Mouse (Mus musculus) liver, adult 2 months (tissue): ENCODE data around the gene Cyb5r1.
"Not testable (repeated sequence)": the region's sequence is repeated elsewhere in the genome, so short reads cannot be mapped to it uniquely, and the experiment has no call there.

ENCODE experiments used
- CTCF ChIP-seq: fragments of 200-500 bp; IDR thresholded peaks from 2 replicates; pipeline ENCODE4 v1.5.1; 2011; ENCODE audit warnings: low read depth, low read length, control low read depth
- POLR2A ChIP-seq: fragments of 200-500 bp; IDR thresholded peaks from 2 replicates; pipeline ENCODE4 v1.6.1; 2011; ENCODE audit warnings: low read length, control low read depth; ENCODE audit not compliant: insufficient read depth; ENCODE audit errors: extremely low read depth

DNA sequence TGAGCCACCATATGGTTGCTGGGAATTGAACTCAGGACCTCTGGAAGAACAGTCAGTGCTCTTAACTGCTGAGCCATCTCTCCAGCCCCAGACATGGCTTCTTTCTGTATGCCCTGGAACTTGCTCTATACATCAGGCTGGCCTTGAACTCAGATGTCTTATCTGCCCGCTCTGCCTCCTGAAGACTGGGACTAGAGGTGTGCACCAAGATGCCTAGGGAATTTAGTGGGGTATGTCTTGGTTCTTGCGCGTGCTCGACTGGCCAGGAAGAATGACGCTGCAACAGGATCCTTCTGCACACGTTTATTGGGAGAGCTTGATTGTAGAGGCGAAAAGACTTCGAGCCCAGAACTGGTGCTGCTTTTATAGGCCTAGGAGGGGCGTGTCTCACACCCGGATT is 36.4 kb downstream of the Cyb5r1 start:
- TF ChIP-seq CTCF, POLR2A: not testable (repeated sequence)
